Mouse (Mus musculus): ENCODE measurements at regions not wholly inside any gene's neighbourhood (a gene's known extent, or its start where the extent isn't known, plus 50 kb on each side); places are given as distances from the start of the nearest gene placed in this dataset.

GRCm38 (mm10) chr13:102591803-102592537, 101.4 kb upstream of the Cd180 start:
- TF ChIP-seq CTCF (conservative IDR thresholded peaks at IDR 0.05; ENCODE audit: insufficient read depth, insufficient read length, low read depth, low read length) (no peak), POLR2A (IDR thresholded peaks at IDR 0.05; ENCODE audit: low read depth, low read length) (no peak)
